Mouse (Mus musculus) skeletal muscle tissue, adult 2 months (tissue): ENCODE data around the gene Hmgxb4.
"Not testable (repeated sequence)": the region's sequence is repeated elsewhere in the genome, so short reads cannot be mapped to it uniquely, and the experiment has no call there.

Experiments used
- DNase-seq: peaks from one replicate; pipeline ENCODE4 v3.0.0-alpha.2; 2012; ENCODE audit warnings: low read depth, low spot score

The Hmgxb4 gene

DNA sequence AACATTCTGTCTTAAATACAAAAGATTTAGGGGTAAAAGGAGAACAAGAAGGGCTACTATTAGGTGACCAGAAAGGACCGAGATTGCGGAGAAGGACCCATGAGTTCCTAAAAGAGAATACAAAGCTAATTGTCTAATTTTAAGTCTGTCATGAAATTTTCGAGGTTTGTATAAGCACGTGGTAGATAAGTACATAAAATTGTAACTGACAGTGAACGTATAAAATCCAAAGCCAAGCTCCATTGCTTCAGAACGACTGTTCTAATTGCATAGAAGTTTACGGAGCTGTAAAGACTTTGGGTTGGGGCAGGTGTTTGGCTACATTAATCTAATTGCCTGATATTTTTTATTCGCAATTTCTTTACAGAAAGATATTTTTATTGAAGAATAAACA is at the start of gene Hmgxb4:
Hmgxb4 (plus strand) TSS at position 276 of the 394 bp plus-strand sequence.
- DNase-seq, result no peak

DNA sequence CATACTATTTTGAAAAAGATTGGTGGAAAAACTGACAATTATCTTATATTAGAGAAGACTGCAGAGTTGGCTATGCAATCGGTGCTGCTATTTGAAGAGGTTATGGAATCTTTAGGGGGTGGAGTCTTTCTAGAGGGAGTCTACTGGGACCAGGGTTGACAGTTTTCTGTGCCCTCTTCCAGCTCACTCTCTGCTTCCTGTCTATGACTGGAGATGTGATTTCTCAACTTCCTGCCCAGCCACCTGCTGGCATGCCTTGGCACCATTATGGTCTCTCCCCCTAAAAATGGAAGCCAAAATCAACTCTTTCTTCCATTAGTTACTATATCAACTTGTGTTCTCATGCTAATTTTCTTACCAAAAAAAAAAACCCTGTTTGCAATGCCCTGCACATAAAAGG is 43.7 kb upstream of the Hmgxb4 start:
- DNase-seq, result no peak

DNA sequence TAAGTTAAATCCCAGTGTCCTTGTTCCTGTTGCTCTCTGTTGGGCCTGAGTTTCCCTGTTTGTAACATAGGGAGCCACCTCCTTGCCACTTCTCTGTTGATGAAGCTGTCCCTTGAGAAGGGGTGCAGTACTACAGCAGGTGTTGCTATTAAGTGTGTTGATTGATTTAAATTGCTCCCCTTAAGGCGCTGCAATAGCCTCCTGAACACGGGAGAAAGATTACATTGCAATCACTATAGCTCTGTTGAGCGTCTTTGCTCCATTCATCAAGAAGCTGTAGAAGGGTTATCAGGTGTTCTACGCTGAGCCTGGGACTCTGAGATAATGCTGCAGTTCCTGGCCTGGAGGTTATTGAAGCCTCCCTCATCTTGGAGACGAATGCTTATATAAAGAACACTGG is 29.2 kb upstream of the Hmgxb4 start:
- no peak for DNase-seq

DNA sequence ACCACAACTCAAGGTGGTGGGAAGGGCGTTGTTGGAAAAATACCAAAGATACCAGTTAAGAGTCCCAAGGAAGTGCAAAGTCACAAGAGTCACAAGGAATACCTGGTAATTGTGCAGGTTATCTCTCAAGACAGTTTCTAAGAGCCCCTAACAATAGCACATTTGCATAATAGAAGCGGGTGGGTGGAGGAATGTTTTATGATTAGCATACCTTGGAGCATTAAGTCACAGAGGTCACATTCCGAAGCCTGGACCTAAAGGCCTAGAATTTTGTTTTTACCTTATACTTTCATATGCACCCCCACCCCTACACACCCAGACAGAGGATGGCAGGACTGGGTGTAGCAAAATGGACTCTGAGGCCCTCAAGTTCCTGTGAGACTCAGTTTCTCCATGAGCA is 22.9 kb upstream of the Hmgxb4 start:
- DNase-seq, result not testable (repeated sequence)

DNA sequence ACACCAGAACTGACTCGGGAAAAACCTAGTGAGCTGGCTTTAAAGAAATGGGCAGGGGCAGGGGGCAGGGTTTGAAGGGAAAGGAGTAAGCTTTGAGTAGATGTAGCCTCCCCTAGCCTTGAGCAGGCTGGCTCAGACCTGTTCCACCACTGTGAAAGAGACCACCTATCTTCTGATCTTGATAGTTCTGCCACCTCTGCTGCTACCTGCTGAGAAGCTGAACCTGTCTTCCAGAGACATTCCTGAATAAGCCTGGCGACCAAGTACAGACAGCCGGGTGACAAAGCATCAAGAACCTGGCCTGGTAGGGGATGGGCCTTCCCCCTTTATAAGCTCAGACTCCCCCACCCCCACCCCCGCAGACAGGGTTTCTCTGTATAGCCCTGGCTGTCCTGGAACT is 21.5 kb upstream of the Hmgxb4 start:
- DNase-seq, result no peak

DNA sequence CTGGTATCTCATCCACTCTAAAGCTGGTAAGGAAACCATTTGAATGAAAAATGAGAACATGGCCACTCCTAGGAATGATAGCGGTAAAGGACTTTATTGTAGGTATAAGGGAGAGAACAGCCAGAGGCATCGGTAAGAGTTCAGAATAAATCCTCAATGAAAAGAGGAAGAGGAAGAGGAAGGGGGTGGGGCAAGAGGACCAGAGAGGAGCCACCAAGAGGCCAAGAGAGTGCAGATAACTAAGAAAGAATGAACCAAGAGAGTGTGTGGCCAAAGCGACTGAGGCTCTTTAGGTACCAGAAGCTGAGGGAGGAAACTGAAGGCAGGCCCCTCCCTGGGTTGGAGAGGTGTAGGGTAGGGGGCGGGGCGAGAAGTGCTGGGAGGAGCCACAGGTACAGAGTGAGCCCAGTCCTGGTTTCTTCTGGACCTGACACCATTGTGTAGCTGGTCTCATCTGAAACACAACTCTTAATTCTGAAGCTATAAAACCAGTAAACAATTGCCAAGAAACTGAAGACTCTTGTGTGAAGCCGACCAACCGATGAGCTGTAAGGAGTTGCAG is 20.8 kb upstream of the Hmgxb4 start:
- DNase-seq, result no peak

DNA sequence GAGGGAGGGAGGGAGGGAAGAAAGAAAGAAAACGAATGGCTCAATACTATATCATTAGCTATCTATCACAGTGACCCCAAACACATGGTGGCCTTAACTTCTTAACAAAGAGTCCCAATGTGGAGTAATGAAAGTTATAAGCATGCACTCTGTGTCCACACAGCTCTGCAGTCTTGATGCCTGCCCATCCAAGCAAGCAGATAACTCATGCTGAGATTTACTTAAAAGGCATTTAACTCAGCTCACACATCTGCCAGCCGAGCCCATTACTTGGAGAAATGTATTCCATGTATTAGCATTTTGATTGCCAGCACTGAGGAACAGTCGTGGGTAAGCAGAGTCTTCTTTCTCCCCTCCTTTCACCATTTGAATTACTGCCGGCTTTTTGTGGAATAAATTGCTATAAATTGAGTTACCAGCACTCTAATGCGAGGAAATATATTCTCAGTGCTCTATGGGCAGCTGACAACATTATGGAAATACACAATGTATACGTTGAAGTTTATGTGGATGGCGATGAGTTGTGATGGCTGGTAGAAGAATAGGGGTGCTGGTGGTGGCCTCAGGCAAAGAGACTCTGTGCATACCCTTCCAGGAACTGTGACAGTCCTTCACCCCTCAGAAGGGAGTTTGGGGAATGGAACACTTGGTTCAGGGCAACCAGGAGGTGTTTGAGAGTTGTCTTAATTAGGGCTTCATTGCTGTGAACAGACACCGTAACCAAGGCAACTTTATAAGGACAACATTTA is 19.9 kb upstream of the Hmgxb4 start:
- no peak for DNase-seq

DNA sequence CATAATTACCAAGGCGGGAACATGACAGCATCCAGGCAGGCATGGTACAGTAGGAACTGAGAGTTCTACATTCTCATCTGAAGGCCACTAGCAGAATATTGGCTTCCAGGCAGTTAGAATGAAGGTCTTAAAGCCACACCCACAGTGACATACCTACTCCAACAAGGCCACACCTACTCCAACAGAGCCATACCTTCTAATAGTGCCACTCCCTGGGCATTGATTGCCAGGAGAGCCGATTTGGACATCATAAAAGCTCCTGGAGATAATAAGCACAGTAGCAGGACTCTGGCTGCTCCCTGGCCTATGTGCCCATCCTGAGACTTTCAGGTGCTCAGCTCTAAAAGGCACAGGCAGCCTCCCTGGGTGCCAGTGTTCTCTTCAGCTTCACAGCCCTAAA is 19.3 kb upstream of the Hmgxb4 start:
- no peak for DNase-seq

DNA sequence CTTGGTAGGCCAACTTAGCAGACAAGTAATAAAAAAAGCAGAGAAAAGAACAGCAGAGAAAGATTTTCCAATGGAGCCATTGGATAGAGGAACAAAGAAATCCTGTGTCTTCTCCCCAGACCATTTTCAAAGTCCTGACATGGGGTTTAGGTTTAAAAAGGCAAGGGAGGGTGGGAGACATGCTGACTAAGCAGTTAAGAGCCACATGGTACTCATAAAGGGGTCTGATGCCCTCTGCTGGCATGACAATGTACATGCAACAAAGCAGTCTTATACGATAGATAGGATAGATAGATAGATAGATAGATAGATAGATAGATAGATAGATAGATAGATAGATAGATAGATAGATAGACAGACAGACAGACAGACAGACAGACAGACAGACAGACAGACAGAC is 15.7 kb upstream of the Hmgxb4 start:
- DNase-seq, result no peak

DNA sequence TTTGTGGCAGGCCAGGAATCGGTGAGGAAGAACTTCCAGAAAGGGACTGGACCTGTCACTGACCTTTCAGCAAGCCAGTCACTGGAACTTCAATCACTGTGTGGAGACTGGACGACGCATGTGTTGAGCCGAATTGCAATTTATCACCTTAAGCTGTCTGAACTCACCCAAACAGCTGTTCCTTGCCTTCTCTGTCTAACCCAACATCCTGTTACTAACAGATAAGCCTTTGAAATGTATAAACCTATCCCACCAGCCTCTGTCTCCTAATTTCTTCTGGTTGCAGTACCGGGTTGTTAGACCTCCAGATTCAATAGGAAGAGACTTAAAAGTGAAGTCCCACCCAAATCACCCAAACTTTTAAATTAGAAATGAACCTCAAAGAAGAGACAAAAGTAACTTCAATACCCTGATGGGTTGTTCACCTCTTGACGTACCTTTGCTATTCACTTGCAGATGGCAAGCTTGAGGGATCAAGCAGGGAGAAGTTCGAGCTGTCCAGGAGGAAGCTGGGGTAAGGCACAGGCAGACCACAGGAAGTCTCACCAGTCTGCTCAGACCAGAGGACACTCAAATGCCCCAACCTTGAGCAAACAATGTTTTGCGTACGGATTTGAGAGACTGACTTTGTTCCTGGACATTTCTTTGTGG is 13.0 kb upstream of the Hmgxb4 start:
- DNase-seq, result no peak

DNA sequence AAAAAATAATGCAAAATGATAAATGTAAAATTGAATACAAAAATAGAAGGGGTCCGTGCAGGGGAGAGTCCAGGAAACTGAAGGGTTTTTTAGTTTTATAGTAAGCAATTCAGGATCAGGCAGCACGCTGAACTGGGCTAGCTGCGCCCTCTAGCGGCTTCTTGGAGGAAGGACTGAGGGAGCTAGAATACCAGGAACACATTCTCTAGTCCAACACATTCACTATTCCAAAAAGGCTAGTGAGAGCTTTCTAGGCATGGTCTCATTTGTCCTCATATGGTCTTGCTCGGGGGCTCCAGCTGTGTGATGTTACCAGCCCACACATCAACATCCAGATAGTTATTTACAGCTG is 12.5 kb upstream of the Hmgxb4 start:
- DNase-seq, result no peak

DNA sequence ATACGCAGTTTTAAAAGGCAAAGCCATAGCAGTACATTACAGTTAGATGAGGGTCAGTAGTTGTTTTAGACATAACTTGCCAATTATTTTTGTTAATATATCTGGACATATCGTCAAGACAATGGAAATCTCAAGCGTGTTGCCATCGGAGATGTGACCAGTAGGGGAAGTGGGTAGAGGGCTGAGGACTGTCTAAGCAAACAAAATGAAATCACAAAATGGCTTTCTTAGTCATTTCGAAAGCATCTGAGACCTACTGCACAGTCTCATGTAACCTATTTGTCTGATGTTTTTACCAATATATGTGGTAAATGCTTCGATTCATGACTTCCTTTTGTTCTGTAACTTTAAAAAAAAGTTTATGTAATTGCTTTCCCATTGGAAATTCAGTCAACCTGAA is 11.3 kb upstream of the Hmgxb4 start:
- DNase-seq, result no peak

DNA sequence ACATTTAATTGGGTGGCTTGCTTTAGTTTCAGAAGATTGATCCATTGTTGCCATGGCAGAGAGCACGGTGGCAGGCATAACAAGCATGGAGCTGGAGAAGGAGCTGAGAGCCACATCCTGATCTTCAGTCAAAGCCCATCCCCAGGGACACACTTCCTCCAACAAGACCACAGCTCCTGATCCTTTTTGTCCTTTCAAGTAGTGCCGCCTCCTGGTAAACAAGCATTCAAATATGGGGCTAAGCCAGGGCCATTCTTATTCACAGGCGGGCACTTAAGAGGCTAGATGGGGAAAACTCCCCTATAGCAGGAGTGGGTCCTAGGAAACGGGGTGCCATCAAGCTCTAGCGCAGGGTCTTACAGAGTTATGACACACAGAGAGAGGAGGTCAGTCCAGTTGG is 5.7 kb upstream of the Hmgxb4 start:
- DNase-seq, result no peak

DNA sequence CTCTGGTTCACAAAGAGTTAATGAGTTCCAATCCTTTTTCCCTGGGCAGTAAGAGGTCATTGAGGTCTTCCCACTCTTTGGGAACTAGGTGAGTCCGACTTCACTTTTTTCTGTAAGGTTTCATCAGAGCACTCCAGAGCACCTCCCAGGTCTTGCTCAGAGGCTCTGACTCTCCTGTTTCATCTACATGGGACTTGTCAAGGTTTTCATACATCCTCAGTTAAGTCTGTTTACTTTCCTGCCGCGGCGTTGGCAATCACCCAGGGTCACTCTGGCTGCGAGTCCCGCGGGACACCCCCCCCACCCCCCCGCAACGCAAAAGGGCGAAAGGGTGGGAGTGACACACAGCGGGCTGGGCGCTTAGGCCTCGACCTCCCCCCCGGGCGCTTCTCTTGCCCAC is 3.1 kb upstream of the Hmgxb4 start:
- no peak for DNase-seq

DNA sequence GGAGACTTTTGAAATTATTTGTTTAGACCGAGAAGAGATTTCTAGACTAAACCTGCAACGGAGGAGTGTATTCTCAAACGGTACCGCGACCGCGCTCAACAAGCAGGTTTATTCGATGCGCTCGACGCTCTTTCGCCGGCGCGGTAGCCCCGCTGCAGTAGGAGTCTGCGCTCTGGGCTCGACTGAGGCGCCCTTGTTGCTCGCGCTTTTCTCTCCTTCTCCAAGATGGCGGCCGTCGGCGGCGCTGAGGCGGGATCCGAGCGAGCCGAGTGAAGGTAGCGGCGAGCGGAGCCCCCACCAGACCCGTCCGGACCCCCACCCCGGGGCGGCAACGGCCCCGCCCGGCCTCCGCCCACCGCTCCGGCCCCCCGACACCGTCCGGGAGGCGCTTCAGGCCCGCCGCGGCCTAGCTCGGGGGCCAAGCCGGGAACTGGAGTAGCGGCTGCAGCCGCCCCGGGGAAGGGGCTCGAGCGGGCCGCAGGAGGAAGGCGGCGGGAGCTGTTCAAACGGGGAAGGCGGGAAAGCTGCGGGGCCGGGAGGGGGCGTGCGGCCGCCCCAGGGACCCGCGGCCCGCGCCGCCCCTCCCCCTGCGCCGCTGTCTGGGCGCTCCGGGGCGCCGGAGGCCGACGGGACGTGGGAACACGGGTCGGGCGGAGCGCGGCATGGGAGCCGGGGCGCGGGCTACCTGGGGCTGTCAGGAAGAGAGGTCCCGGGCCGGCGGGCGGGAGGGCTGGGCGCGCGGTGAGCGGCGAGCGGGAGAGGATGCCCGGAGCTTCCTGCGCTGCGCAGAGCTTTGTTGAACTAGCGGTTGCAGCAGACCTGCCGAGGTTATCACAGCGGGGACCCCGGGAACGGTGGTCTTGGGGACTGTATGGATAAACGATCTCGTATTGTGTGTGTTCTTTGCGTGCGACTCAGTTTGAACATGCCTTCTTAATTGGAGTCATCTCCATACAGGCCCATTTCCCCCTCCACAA is 607 bp downstream of the Hmgxb4 start:
- peak; percentile 84 for DNase-seq

DNA sequence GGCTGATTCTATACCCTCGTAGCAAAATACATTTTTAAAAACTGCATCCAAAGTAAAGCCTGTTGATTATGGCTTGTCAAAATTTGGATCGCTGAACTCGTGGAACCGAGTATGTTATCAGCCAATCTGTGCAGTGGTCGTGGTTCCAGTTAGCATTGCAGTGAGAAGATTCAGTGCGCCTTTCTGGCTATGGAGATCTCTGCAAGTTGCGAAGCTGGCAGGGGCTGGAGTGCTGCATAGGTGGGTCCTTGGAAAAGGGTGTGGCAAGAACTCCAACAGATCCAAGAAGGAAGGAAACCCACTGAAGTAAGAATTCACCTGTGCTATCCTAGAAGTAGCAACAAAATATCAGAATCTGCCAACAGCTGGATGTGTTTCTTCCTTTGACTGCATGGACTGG is 1.4 kb downstream of the Hmgxb4 start:
- no peak for DNase-seq

DNA sequence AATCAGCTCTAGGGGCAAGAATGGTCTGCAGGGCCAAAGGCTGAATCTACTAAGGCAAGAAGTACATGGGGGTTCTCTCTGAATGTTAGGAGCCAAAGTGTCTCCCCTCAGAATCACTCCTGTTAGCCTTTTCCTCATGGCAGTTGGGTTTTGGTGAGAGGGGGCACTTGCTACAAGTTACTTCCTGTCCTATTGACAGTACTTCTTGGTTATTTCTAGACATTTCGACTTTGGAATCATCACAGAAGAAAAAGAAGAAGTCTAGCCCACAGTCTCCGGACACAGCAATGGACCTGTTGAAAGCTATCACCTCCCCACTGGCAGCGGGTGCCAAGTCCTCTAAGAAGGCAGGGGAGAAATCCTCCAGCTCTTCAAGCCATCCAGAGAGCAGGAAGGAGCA is 7.3 kb downstream of the Hmgxb4 start:
- no peak for DNase-seq

DNA sequence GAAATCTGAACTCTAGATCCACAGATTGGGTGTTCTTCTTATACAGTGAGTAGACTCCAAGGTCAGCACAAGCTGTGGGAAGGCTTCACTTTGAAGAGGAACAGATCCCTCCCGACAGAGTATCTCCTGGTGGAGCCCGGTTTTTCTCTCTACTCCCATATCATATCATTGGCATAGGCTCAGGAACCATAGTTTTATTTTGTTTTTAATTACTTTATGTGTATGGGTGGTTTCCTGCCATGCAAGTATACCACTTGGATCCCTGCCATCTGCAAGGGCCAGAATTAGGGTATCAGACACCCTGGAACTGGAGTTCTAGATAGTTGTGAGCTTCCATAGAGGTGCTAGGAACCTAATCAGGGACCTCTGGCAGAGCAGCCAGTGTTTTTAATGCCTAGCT is 15.7 kb downstream of the Hmgxb4 start:
- DNase-seq, result no peak

DNA sequence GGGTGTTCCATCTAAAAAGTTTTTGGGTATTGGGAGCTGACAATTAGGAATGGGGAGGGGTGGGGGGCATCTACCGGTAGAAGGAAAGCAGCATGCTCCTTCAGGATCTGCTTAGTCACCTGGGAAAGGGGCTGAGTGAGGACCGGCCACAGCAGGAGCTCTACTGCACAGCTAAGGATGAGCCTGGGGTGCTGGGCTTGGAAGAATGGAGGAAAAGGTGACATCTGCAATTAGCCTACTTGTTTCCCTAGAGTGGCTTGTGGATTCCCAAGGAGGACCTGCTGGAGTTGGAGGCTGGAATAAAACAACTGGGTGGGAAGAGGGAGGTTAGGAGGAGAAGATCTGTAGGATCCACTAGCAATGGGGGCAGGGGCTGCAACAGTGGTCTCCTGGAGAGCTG is 20.4 kb downstream of the Hmgxb4 start:
- DNase-seq, result no peak

DNA sequence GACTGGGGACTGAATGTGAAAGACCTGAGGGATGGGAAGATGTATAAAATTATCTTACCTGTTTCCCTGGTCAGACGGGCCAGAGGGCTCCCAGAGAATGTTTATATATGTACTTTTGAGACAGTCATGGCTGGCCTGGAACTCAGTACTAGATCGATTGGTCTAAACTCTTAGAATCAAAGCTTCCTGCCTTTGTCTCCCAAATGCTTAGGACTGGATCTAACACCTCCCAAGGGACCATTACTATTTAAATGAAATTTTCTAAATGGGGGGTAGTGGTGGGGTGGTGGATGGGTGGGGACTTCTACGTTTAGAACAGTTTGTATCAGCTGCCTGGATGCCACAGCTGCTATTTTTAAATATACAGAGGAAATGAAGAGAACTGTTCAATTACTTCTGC is 20.8 kb downstream of the Hmgxb4 start:
- DNase-seq, result no peak

DNA sequence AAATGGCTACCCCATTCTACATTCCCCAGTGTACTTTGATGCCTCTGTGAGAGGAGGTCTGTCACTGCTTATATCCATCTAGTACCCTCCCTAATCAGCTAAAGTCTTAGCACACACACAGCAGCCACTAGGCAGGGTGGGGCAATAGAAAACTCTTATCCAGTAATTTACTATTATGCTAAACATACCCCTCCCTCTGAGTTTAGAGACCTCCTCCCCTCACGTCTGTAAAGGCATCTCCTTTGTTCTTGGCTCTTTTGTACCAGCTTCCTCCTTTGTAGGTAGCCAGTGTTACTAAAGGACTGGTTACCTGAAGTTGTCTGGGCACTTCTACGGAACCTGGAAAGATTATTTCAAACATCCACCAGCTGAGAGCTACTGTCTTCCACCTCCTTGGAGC is 22.8 kb downstream of the Hmgxb4 start:
- DNase-seq, result no peak

DNA sequence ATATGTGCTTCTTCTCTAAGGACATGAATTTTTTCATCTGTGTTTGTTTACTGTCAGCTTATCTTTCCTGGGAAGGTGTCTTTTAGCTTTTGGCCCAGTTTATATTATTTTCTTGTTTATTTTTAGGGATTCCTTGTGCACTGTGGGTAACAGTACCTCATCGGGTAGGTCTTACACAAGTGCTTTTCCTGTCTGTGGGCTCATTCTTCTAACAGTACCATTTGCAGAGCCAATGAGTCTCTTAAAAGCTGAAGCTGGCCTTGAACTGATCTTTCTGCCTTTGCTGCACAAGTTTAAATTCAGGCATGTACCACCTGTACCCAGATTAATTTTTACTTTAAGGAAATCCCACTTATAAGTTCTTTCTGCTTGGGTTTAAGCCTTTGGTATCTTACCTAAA is 23.3 kb downstream of the Hmgxb4 start:
- no peak for DNase-seq
